7 mouse cellular contexts compared by ENCODE assay signal in genomic region chr11:63925161-63925582, GRCm38 (mm10). TPM values are rescaled to one million over a fixed set of nuclear protein-coding genes. Genes with fewer than 3 reads are reported as not detected.
DNase-seq lines count a peak whose midpoint lies in the region; ATAC-seq and TF ChIP-seq lines count a peak whose summit lies in the region.

No protein-coding gene starts in this region.

- peak; percentile 91 for DNase-seq in adrenal gland, postnatal 10 days
- peak; percentile 83 for DNase-seq in embryonic facial prominence, embryonic 11.5 days (ENCODE audit: low spot score)
- peak; percentile 77 for DNase-seq in heart, adult 8-10 months (ENCODE audit: low spot score)
- DNase-seq in kidney, adult 2 months = peak; percentile 88
- peak; percentile 75 for DNase-seq in liver
- DNase-seq in midbrain, postnatal 0 days (ENCODE audit: low spot score) = peak; percentile 71
- peak; percentile 57 to 81 for DNase-seq in spleen, postnatal 10 days (ENCODE audit: low spot score in 2 of 2)

- H3K27me3 ChIP-seq in embryonic facial prominence, embryonic 11.5 days (ENCODE audit: control insufficient read depth, insufficient read depth, low read length) = peaks cover 19% of the 10 kb centered on the region
- H3K27me3 ChIP-seq in kidney, adult 2 months (replicated peaks; ENCODE audit: control insufficient read depth, insufficient read depth, low read length) = 0 out of 2 replicates have a peak, but pooled peaks cover 3% of the 10 kb centered on the region
- H3K27me3 ChIP-seq in midbrain, postnatal 0 days (ENCODE audit: insufficient read depth, low read length) = peaks cover 34% of the 10 kb centered on the region

- no peaks in the 10 kb centered on the region for H3K9me3 ChIP-seq in embryonic facial prominence, embryonic 11.5 days (replicated peaks; ENCODE audit: control insufficient read depth, low read length)
- H3K9me3 ChIP-seq in midbrain, postnatal 0 days (ENCODE audit: low read length) = no peaks in the 10 kb centered on the region

- peak overlapping the region; percentile 51 for H3K4me2 ChIP-seq in embryonic facial prominence, embryonic 11.5 days (ENCODE audit: low read depth, low read length)
- peak overlapping the region; percentile 43 for H3K4me2 ChIP-seq in midbrain, postnatal 0 days (ENCODE audit: low read depth, low read length, poor library complexity, severe bottlenecking)

- H3K36me3 ChIP-seq in embryonic facial prominence, embryonic 11.5 days (replicated peaks; ENCODE audit: control insufficient read depth, insufficient read depth, low read depth, low read length) = no peaks in the 10 kb centered on the region
- H3K36me3 ChIP-seq in kidney, adult 2 months (ENCODE audit: control insufficient read depth, insufficient read depth, low read length) = no peaks in the 10 kb centered on the region
- no peaks in the 10 kb centered on the region for H3K36me3 ChIP-seq in midbrain, postnatal 0 days (ENCODE audit: insufficient read depth, low read length)

- no peak for TF ChIP-seq POLR2A in kidney, adult 2 months (IDR thresholded peaks at IDR 0.05; ENCODE audit: low read depth, low read length)

- ATAC-seq in embryonic facial prominence, embryonic 11.5 days (replicated peaks; ENCODE audit: insufficient number of reproducible peaks, low FRiP score, low TSS enrichment, low read depth) = no peak
- peak; percentile 27; the same call in 1 of the 2 replicates for ATAC-seq in midbrain, postnatal 0 days (ENCODE audit: low FRiP score)

- WGBS in embryonic facial prominence, embryonic 11.5 days = under 1% methylated on average over 31 of the region's 31 CpGs
- WGBS in kidney, adult 2 months = under 1% methylated on average over 31 of the region's 31 CpGs
- under 1% methylated on average over 31 of the region's 31 CpGs for WGBS in midbrain, postnatal 0 days

- peak; percentile 82 for TF ChIP-seq CTCF in kidney, adult 2 months (conservative IDR thresholded peaks at IDR 0.05; ENCODE audit: insufficient read depth, insufficient read length, low read depth, low read length)
- peak; percentile 79 for TF ChIP-seq CTCF in midbrain, postnatal 0 days (IDR thresholded peaks at IDR 0.05)

- peak overlapping the region; percentile 2; the same call in 1 of the 2 replicates for H3K9ac ChIP-seq in embryonic facial prominence, embryonic 11.5 days (replicated peaks; ENCODE audit: low read length)
- no peak overlapping the region for H3K9ac ChIP-seq in midbrain, postnatal 0 days (replicated peaks; ENCODE audit: low read length, poor library complexity, severe bottlenecking)

- H3K27ac ChIP-seq in embryonic facial prominence, embryonic 11.5 days (replicated peaks; ENCODE audit: low read depth, low read length) = no peak overlapping the region
- no peak overlapping the region for H3K27ac ChIP-seq in kidney, adult 2 months (ENCODE audit: insufficient read depth, low read depth, low read length)
- no peak overlapping the region for H3K27ac ChIP-seq in midbrain, postnatal 0 days (ENCODE audit: low read depth, low read length)

- H3K4me3 ChIP-seq in embryonic facial prominence, embryonic 11.5 days (ENCODE audit: low read depth, low read length) = peak overlapping the region; percentile 25
- H3K4me3 ChIP-seq in kidney, adult 2 months (ENCODE audit: insufficient read depth, low read depth, low read length) = no peak overlapping the region
- peak overlapping the region; percentile 27; the same call in 1 of the 2 replicates for H3K4me3 ChIP-seq in midbrain, postnatal 0 days (ENCODE audit: low read depth, low read length)

- H3K4me1 ChIP-seq in embryonic facial prominence, embryonic 11.5 days (ENCODE audit: control insufficient read depth, insufficient read depth, low read length) = peaks cover 3% of the 10 kb centered on the region
- H3K4me1 ChIP-seq in kidney, adult 2 months (ENCODE audit: control insufficient read depth, insufficient read depth, low read length) = no peaks in the 10 kb centered on the region
- peaks cover 11% of the 10 kb centered on the region; the same call in 1 of the 2 replicates for H3K4me1 ChIP-seq in midbrain, postnatal 0 days (ENCODE audit: insufficient read depth, low read length)

RNA-seq across cellular contexts. Expression of gene Hs3st3b1, which starts 3.1 kb away (rescaled TPM):
- total RNA-seq in adrenal gland, postnatal 10 days (2021) = 1 to 10 TPM; 5.4 to 9.6 TPM
- 14.7 and 15.2 TPM in 2 replicates for polyA plus RNA-seq in embryonic facial prominence, embryonic 11.5 days (2014; fragmentation: Nextera tagmentation; extraction: Ambion mirVana)
- 1 to 10 TPM in 1 of 4 experiments, under 1 TPM in 3; 0.66 to 1.0 (median 0.86) TPM for total RNA-seq in heart, adult 8-10 months (2022)
- 6.7 and 7.2 TPM in 2 replicates for polyA plus RNA-seq in kidney, adult 2 months (2012; rRNA removed)
- 24.9 and 27.6 TPM in 2 replicates for total RNA-seq in midbrain, postnatal 0 days (2014; rRNA removed)
- polyA plus RNA-seq in midbrain, postnatal 0 days (2015; fragmentation: Nextera tagmentation; extraction: Ambion mirVana) = 7.9 and 9.0 TPM in 2 replicates
